Mouse (Mus musculus): ENCODE data around the gene Rnaseh2c. TPM values are rescaled to one million over a fixed set of nuclear protein-coding genes. Genes with fewer than 3 reads are reported as not detected.

Gene Rnaseh2c
- polyA plus RNA-seq, 1 experiment from 2014 or later: 148 TPM

DNA sequence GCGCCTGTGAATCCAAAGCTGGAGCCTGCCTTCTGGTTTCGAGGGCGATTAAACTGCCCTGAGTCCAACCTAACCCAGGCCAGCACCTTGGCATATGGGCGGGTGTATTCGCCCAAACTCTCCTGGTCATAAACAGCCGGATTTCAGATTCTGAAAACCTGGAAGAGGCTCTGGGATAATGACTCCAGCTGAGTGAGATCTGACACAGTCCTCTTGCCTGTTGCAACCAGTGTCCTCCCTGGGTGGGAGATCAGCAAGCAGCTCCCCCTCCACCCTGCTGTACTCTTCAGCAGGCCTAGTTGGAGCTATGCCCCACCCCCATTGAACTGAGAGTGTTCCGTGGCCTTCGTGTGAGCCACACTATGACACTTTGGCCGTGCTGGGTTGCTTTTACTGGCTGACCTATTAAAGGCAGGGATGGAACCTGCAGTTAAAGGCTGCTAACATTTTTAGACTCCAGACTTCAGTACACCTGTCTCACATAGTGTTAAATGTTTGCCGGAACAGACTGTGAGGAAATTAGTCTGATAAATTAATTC lies 40.4 kb upstream of the Rnaseh2c start:
- H3K36me3 ChIP-seq (ENCODE audit: control insufficient read depth, insufficient read depth, low read length): no peaks in the 10 kb centered on the region
- ATAC-seq (ENCODE audit: low FRiP score) (no peak), DNase-seq (ENCODE audit: low spot score) (peak; percentile 26)
- no peak overlapping the region for H3K4me2 ChIP-seq (replicated peaks; ENCODE audit: low read depth, low read length)
- H3K9me3 ChIP-seq (ENCODE audit: control insufficient read depth, low read length): no peaks in the 10 kb centered on the region
- no peak overlapping the region for H3K27ac ChIP-seq (ENCODE audit: low read depth, low read length)
- 14% methylated on average over 10 of the region's 10 CpGs for WGBS
- 0 out of 2 replicates have a peak, but pooled peaks cover 5% of the 10 kb centered on the region for H3K4me1 ChIP-seq (replicated peaks; ENCODE audit: control insufficient read depth, insufficient read depth, low read length)
- H3K4me3 ChIP-seq (ENCODE audit: low read depth, low read length): peak overlapping the region; percentile 23; the same call in 1 of the 2 replicates
- peaks cover 78% of the 10 kb centered on the region for H3K27me3 ChIP-seq (ENCODE audit: control insufficient read depth, insufficient read depth, low read length)
- H3K9ac ChIP-seq (ENCODE audit: low read depth, low read length): no peak overlapping the region

DNA sequence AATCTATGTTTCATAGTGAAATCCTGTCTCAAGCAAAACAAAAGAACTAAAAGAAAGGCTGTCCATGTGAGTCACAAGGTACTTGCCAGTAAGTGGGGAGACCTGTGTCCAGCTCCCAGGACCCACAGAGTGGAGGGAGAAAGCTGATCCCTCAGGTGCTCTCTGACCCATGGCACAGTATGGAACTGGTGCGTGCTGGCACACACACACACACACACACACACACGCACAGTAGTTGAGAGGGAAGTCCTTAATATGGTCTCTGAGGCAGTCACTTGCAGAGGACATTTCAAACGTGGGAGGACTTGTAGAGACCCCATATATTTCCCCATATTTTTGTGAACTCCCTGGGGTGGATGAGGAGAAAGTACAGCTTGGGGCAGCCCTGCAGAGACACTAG lies 39.8 kb upstream of the Rnaseh2c start:
- no peaks in the 10 kb centered on the region for H3K36me3 ChIP-seq (ENCODE audit: control insufficient read depth, insufficient read depth, low read length)
- no peak for ATAC-seq (ENCODE audit: low FRiP score)
- no peak overlapping the region for H3K27ac ChIP-seq (ENCODE audit: low read depth, low read length)
- WGBS: 51% methylated on average over 3 of the region's 3 CpGs
- 0 out of 2 replicates have a peak, but pooled peaks cover 5% of the 10 kb centered on the region for H3K4me1 ChIP-seq (replicated peaks; ENCODE audit: control insufficient read depth, insufficient read depth, low read length)
- peak; percentile 22 for DNase-seq (ENCODE audit: low spot score)
- H3K9me3 ChIP-seq (ENCODE audit: control insufficient read depth, low read length): no peaks in the 10 kb centered on the region
- no peak overlapping the region for H3K4me2 ChIP-seq (replicated peaks; ENCODE audit: low read depth, low read length)
- peaks cover 78% of the 10 kb centered on the region for H3K27me3 ChIP-seq (ENCODE audit: control insufficient read depth, insufficient read depth, low read length)
- no peak overlapping the region for H3K4me3 ChIP-seq (ENCODE audit: low read depth, low read length)
- H3K9ac ChIP-seq (ENCODE audit: low read depth, low read length): no peak overlapping the region

DNA sequence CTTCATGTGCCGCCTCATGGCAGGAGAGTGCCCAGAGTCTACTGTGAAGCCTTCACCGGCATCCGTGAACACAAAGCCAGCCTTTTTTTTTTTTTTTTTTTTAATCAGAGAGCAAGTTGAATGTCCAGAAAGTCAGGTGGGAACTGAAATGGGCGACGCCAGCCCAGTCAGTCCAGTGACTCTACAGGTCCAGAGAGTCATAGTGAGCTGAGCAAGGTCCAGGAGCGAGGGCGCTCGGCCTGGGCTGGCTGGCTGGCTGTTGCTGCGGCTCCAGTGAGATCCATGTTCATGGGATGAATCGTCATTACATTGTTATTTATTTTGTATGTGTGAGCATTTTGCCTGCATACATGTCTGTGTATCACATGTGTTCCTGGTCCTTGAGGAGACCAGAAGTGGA lies 38.9 kb upstream of the Rnaseh2c start:
- Histone ChIP-seq H3K36me3 (ENCODE audit: control insufficient read depth, insufficient read depth, low read length) (no peaks in the 10 kb centered on the region), H3K9ac (ENCODE audit: low read depth, low read length) (no peak overlapping the region), H3K9me3 (ENCODE audit: control insufficient read depth, low read length) (no peaks in the 10 kb centered on the region), H3K27me3 (ENCODE audit: control insufficient read depth, insufficient read depth, low read length) (peaks cover 74% of the 10 kb centered on the region), H3K4me3 (ENCODE audit: low read depth, low read length) (no peak overlapping the region), H3K27ac (ENCODE audit: low read depth, low read length) (no peak overlapping the region), H3K4me2 (replicated peaks; ENCODE audit: low read depth, low read length) (no peak overlapping the region), H3K4me1 (replicated peaks; ENCODE audit: control insufficient read depth, insufficient read depth, low read length) (0 out of 2 replicates have a peak, but pooled peaks cover 5% of the 10 kb centered on the region)
- DNase-seq (ENCODE audit: low spot score): no peak
- 86% methylated on average over 10 of the region's 10 CpGs for WGBS
- ATAC-seq (ENCODE audit: low FRiP score): no peak

DNA sequence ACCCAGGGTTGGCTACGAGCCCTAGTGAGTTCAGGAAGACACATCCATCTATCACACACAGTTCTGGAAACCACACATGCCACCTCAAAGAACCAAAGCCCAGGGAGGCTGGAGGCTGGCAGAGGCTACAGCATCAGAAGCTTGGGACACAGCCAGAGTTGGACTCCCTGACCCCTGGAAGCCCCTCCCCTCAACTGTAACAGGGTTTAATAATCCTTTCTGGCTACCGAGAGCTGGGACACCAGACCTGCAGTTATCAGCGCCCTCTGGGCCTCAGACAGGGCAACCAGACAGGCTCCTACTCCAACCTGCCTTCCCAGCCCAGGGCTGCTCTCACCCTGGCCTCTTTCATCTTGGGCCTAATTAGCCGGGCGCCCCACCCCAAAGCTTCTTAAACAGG lies 35.4 kb upstream of the Rnaseh2c start:
- peaks cover 38% of the 10 kb centered on the region for H3K27me3 ChIP-seq (ENCODE audit: control insufficient read depth, insufficient read depth, low read length)

DNA sequence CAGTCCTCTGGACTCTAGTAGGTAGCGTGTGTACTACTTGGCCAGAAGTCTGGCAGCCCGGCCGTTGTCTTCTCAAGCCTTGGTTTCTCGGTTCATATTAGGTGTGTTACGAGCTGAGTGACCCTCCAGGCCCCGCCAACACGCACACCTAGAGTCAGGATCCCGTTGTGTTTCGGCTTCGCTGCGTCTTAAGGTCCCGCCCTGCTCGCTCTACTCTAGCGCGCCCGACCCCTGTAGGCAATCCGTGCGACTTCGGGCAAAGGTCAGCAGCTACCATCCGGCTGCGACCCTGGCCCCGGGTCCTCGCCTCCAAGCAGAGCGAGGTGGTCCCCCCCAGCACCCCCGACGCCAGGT lies 34.5 kb upstream of the Rnaseh2c start:
- no peaks in the 10 kb centered on the region for H3K9me3 ChIP-seq (ENCODE audit: control insufficient read depth, low read length)
- H3K4me3 ChIP-seq (ENCODE audit: low read depth, low read length): peak overlapping the region; percentile 64
- H3K27me3 ChIP-seq (ENCODE audit: control insufficient read depth, insufficient read depth, low read length): peaks cover 30% of the 10 kb centered on the region
- H3K4me2 ChIP-seq (replicated peaks; ENCODE audit: low read depth, low read length): peak overlapping the region; percentile 80
- DNase-seq (ENCODE audit: low spot score): no peak
- H3K27ac ChIP-seq (ENCODE audit: low read depth, low read length): peak overlapping the region; percentile 78
- peak; percentile 41 for ATAC-seq (ENCODE audit: low FRiP score)
- H3K9ac ChIP-seq (ENCODE audit: low read depth, low read length): peak overlapping the region; percentile 83
- 4% methylated on average over 25 of the region's 26 CpGs for WGBS
- H3K36me3 ChIP-seq (ENCODE audit: control insufficient read depth, insufficient read depth, low read length): no peaks in the 10 kb centered on the region
- peaks cover 2% of the 10 kb centered on the region for H3K4me1 ChIP-seq (replicated peaks; ENCODE audit: control insufficient read depth, insufficient read depth, low read length)

More for the DNA sequence above, 35.4 kb upstream of the Rnaseh2c start:
- Histone ChIP-seq H3K9ac (ENCODE audit: low read depth, low read length) (no peak overlapping the region), H3K4me1 (replicated peaks; ENCODE audit: control insufficient read depth, insufficient read depth, low read length) (peaks cover 2% of the 10 kb centered on the region), H3K27ac (ENCODE audit: low read depth, low read length) (no peak overlapping the region), H3K4me3 (ENCODE audit: low read depth, low read length) (no peak overlapping the region; the same call in 1 of the 2 replicates), H3K9me3 (ENCODE audit: control insufficient read depth, low read length) (no peaks in the 10 kb centered on the region), H3K4me2 (replicated peaks; ENCODE audit: low read depth, low read length) (no peak overlapping the region), H3K36me3 (ENCODE audit: control insufficient read depth, insufficient read depth, low read length) (no peaks in the 10 kb centered on the region)
- 59% methylated on average over 5 of the region's 5 CpGs for WGBS
- DNase-seq (ENCODE audit: low spot score) (no peak), ATAC-seq (ENCODE audit: low FRiP score) (no peak)

DNA sequence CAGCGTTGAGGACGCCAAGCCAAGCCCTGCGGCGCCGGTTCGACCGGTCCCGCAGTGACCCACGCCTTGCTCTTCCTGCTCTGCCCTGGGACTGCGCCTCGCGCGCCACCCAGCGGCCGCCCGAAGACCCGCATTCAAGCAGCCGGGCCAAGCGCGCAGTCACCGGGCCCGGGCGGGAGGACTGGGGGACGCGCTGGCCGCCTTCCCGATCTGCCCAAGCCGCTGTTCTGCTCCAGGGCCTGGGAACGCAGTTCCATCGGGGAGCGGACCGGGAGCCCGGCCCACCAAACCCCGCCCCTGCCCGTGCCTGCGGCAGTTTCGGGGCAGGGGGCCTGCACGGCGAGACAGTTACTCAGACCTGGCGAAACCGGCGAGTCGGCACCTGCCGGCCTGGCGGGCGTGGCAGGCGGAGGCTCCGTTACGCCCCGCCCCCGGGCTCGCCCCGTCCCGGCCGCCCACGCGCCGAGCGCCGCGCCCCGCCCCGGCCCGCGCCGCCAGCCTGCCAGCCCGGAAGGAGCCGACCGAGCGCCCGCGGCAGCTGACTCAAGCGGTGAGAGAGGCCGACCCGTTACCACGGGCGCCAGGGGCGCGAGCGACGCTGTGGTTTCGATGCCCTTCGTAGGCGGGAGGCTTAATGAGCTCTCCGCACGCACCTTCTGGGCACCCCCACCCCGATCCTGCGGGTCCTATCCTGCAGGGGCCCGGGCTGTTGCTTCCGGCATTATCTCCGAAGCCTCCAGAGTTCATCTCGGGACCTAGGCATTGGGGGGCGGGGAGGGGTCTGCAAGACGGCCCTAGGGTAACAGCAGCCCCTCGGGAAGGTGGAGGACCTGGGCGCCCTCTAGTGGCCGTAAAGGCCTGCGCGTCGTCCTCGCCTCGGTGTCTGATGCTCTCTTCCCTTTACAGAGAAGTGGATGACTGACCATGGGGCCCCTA lies 33.9 kb upstream of the Rnaseh2c start, which contains the start of gene Ap5b1:
TSS of gene Ap5b1 (plus strand) at position 492 of the 936 bp plus-strand sequence.
- Histone ChIP-seq H3K4me3 (ENCODE audit: low read depth, low read length) (peak within 1 kb of the TSS; percentile 64), H3K27me3 (ENCODE audit: control insufficient read depth, insufficient read depth, low read length) (peaks cover 24% of the 10 kb centered on the region), H3K9me3 (ENCODE audit: control insufficient read depth, low read length) (no peaks in the 10 kb centered on the region), H3K27ac (ENCODE audit: low read depth, low read length) (peak within 1 kb of the TSS; percentile 78), H3K4me2 (replicated peaks; ENCODE audit: low read depth, low read length) (peak within 1 kb of the TSS; percentile 80), H3K9ac (ENCODE audit: low read depth, low read length) (peak within 1 kb of the TSS; percentile 83), H3K36me3 (ENCODE audit: control insufficient read depth, insufficient read depth, low read length) (no peaks in the 10 kb centered on the region), H3K4me1 (replicated peaks; ENCODE audit: control insufficient read depth, insufficient read depth, low read length) (peaks cover 2% of the 10 kb centered on the region)
- peak; percentile 93 for DNase-seq (ENCODE audit: low spot score)
- peak; percentile 83 for ATAC-seq (ENCODE audit: low FRiP score)
- WGBS: under 1% methylated on average over 69 of the region's 102 CpGs

GRCm38 (mm10) chr19:5568470-5569140 lies 33.1 kb upstream of the Rnaseh2c start:
- peak overlapping the region; percentile 64 for H3K4me3 ChIP-seq (ENCODE audit: low read depth, low read length)
- H3K4me1 ChIP-seq (replicated peaks; ENCODE audit: control insufficient read depth, insufficient read depth, low read length): peaks cover 2% of the 10 kb centered on the region
- WGBS: 10% methylated on average over 27 of the region's 27 CpGs
- no peaks in the 10 kb centered on the region for H3K36me3 ChIP-seq (ENCODE audit: control insufficient read depth, insufficient read depth, low read length)
- H3K27ac ChIP-seq (ENCODE audit: low read depth, low read length): no peak overlapping the region
- H3K4me2 ChIP-seq (replicated peaks; ENCODE audit: low read depth, low read length): peak overlapping the region; percentile 80
- peaks cover 19% of the 10 kb centered on the region for H3K27me3 ChIP-seq (ENCODE audit: control insufficient read depth, insufficient read depth, low read length)
- ATAC-seq (ENCODE audit: low FRiP score) (peak; percentile 30), DNase-seq (ENCODE audit: low spot score) (peak; percentile 94)
- no peaks in the 10 kb centered on the region for H3K9me3 ChIP-seq (ENCODE audit: control insufficient read depth, low read length)
- H3K9ac ChIP-seq (ENCODE audit: low read depth, low read length): peak overlapping the region; percentile 83; the same call in 1 of the 2 replicates

DNA sequence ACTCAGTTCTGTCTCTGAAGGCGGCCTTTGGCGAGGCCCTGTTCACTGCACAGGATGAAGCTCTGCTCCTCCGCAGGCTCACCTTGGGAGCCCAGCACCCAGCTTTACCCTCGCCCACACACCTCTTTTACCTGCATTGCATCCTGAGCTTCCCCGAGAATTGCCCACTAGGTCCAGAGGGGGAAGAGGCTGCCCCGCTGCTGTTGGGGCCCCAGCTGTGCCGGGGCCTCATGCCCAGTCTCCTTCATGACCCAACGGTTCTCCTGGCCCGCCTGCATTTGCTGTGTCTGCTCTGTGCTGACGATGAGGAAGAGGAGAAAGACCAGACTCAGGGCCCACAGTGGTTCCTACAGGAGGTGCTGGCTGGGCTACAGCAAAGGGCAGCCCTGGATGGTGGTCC lies 32.2 kb upstream of the Rnaseh2c start:
- H3K4me3 ChIP-seq (ENCODE audit: low read depth, low read length): no peak overlapping the region
- DNase-seq (ENCODE audit: low spot score) (no peak), ATAC-seq (ENCODE audit: low FRiP score) (no peak)
- H3K27ac ChIP-seq (ENCODE audit: low read depth, low read length): no peak overlapping the region
- no peak overlapping the region for H3K4me2 ChIP-seq (replicated peaks; ENCODE audit: low read depth, low read length)
- peaks cover 14% of the 10 kb centered on the region for H3K27me3 ChIP-seq (ENCODE audit: control insufficient read depth, insufficient read depth, low read length)
- H3K9ac ChIP-seq (ENCODE audit: low read depth, low read length): no peak overlapping the region
- H3K36me3 ChIP-seq (ENCODE audit: control insufficient read depth, insufficient read depth, low read length): no peaks in the 10 kb centered on the region
- H3K4me1 ChIP-seq (replicated peaks; ENCODE audit: control insufficient read depth, insufficient read depth, low read length): peaks cover 2% of the 10 kb centered on the region
- no peaks in the 10 kb centered on the region for H3K9me3 ChIP-seq (ENCODE audit: control insufficient read depth, low read length)
- WGBS: 96% methylated on average over 9 of the region's 10 CpGs
